ENCODE assay signal across 8 mouse cellular contexts in genomic region chr11:59451086-59451485, GRCm38 (mm10). TPM values are rescaled to one million over a fixed set of nuclear protein-coding genes. Genes with fewer than 3 reads are reported as not detected.
DNase-seq lines count a peak whose midpoint lies in the region; ATAC-seq and TF ChIP-seq lines count a peak whose summit lies in the region.

Gene Snap47 (minus strand): TSS chr11:59451186.

- CTCF ChIA-PET in Patski (lab: Charles Lee): interaction anchor here (1.2 kb wide), 2 partner anchors 20 to 25 kb away, joined by 3 to 4 read pairs; no protein-coding TSS in a partner anchor

- H3K9me3 ChIP-seq in midbrain, embryonic 10.5 days (replicated peaks): no peaks in the 10 kb centered on the region

- no peaks in the 10 kb centered on the region for H3K27me3 ChIP-seq in kidney, adult 2 months (replicated peaks; ENCODE audit: control insufficient read depth, insufficient read depth, low read length)
- no peaks in the 10 kb centered on the region for H3K27me3 ChIP-seq in Patski
- H3K27me3 ChIP-seq in midbrain, embryonic 10.5 days (ENCODE audit: low read depth, poor library complexity, severe bottlenecking): no peaks in the 10 kb centered on the region

- DNase-seq in kidney, adult 2 months: no peak
- no peak for DNase-seq in kidney, postnatal 4 days
- DNase-seq in Patski (ENCODE audit: low read depth, low spot score): no peak
- DNase-seq in gastrocnemius, adult 2 months: no peak
- no peak for DNase-seq in midbrain, embryonic 10.5 days (ENCODE audit: low spot score)
- no peak for DNase-seq in urinary bladder, postnatal 25 days (ENCODE audit: low spot score)
- DNase-seq in spleen, postnatal 36 days (ENCODE audit: low spot score in 2 of 2): no peak

- H3K36me3 ChIP-seq in kidney, adult 2 months (ENCODE audit: control insufficient read depth, insufficient read depth, low read length): peaks cover 5% of the 10 kb centered on the region; the same call in 1 of the 2 replicates
- peaks cover 47% of the 10 kb centered on the region for H3K36me3 ChIP-seq in midbrain, embryonic 10.5 days

- ATAC-seq in Patski: no peak
- ATAC-seq in inflammation-experienced regulatory T-cells, adult 6 months: no peak

- H3K27ac ChIP-seq in kidney, adult 2 months (ENCODE audit: insufficient read depth, low read depth, low read length): peak within 1 kb of the TSS; percentile 87
- H3K27ac ChIP-seq in gastrocnemius, adult 2 months: peak within 1 kb of the TSS; percentile 95
- peak within 1 kb of the TSS; percentile 92 for H3K27ac ChIP-seq in midbrain, embryonic 10.5 days (replicated peaks)

- in situ Hi-C loops in Patski (cut with MboI; ENCODE audit: low pct_unique_long_range_greater_than_20kb): no loop called here

- 84% methylated on average over 4 of the region's 4 CpGs for WGBS in kidney, adult 2 months
- WGBS in midbrain, embryonic 10.5 days: 84% methylated on average over 4 of the region's 4 CpGs

- H3K4me3 ChIP-seq in kidney, adult 2 months (ENCODE audit: insufficient read depth, low read depth, low read length): peak within 1 kb of the TSS; percentile 95
- H3K4me3 ChIP-seq in gastrocnemius, adult 2 months: peak within 1 kb of the TSS; percentile 98
- H3K4me3 ChIP-seq in midbrain, embryonic 10.5 days: peak within 1 kb of the TSS; percentile 66

- intact Hi-C loops in gastrocnemius, adult 2 months (cut with DNase I): no loop called here

- POLR2A ChIA-PET in Patski (lab: Charles Lee): interaction anchor here (0.6 kb wide), 1 partner anchor 46 kb away, joined by 3 read pairs; no protein-coding TSS in a partner anchor

- peaks cover 2% of the 10 kb centered on the region; the same call in 1 of the 2 replicates for H3K4me1 ChIP-seq in kidney, adult 2 months (ENCODE audit: control insufficient read depth, insufficient read depth, low read length)
- peaks cover 28% of the 10 kb centered on the region for H3K4me1 ChIP-seq in midbrain, embryonic 10.5 days

- no peak for TF ChIP-seq CTCF in kidney, adult 2 months (conservative IDR thresholded peaks at IDR 0.05; ENCODE audit: insufficient read depth, insufficient read length, low read depth, low read length)
- no peak for TF ChIP-seq CTCF in Patski (IDR thresholded peaks at IDR 0.05)
- no peak for TF ChIP-seq CTCF in gastrocnemius, adult 2 months (IDR thresholded peaks at IDR 0.05)

- TF ChIP-seq POLR2A in kidney, adult 2 months (IDR thresholded peaks at IDR 0.05; ENCODE audit: low read depth, low read length): no peak

RNA-seq across cellular contexts. Expression of gene Snap47, which starts in this region (rescaled TPM):
- polyA plus RNA-seq in kidney, adult 2 months (2012; rRNA removed): 91.7 and 104 TPM in 2 replicates
- polyA plus RNA-seq in Patski (2021): 142 TPM
- 10 to 100 TPM; 18.6 to 30.4 TPM for total RNA-seq in gastrocnemius, adult 2 months (2021)
- 10 to 100 TPM; 42.0 to 62.2 (median 50.1) TPM for polyA plus RNA-seq in inflammation-experienced regulatory T-cells, adult 6 months (2017; shearing (Covaris generic))
- 108 and 127 TPM in 2 replicates for polyA plus RNA-seq in midbrain, embryonic 10.5 days (2016; fragmentation: Nextera tagmentation; extraction: Ambion mirVana)
